8 mouse cellular contexts compared by ENCODE assay signal in genomic region chr17:29342010-29342910, GRCm38 (mm10). TPM values are rescaled to one million over a fixed set of nuclear protein-coding genes. Genes with fewer than 3 reads are reported as not detected.
A peak's percentile ranks its signal among the peaks of the same experiment; 100 is the strongest.
DNase-seq lines count a peak whose midpoint lies in the region; ATAC-seq and TF ChIP-seq lines count a peak whose summit lies in the region.

No protein-coding gene starts in this region.

- H3K79me2 ChIP-seq in myocyte (ENCODE audit: control insufficient read depth, insufficient read depth): peaks cover 40% of the 10 kb centered on the region

- H3K9me3 ChIP-seq in forebrain, embryonic 11.5 days (ENCODE audit: control insufficient read depth, low read length): no peaks in the 10 kb centered on the region
- H3K9me3 ChIP-seq in limb, embryonic 14.5 days (ENCODE audit: control insufficient read depth, low read length): no peaks in the 10 kb centered on the region

- peaks cover 9% of the 10 kb centered on the region; the same call in 1 of the 2 replicates for H3K36me3 ChIP-seq in forebrain, embryonic 11.5 days (ENCODE audit: control insufficient read depth, insufficient read depth, low read length)
- peaks cover 48% of the 10 kb centered on the region for H3K36me3 ChIP-seq in limb, embryonic 14.5 days (ENCODE audit: control insufficient read depth, insufficient read depth, low read length)
- H3K36me3 ChIP-seq in myocyte (ENCODE audit: control insufficient read depth, insufficient read depth): peaks cover 25% of the 10 kb centered on the region

- peak overlapping the region; percentile 19; the same call in 1 of the 2 replicates for H3K27ac ChIP-seq in forebrain, embryonic 11.5 days (ENCODE audit: low read depth, low read length)
- H3K27ac ChIP-seq in limb, embryonic 14.5 days (replicated peaks; ENCODE audit: low read depth, low read length): peak overlapping the region; percentile 73

- no peak for ATAC-seq in forebrain, embryonic 11.5 days (replicated peaks; ENCODE audit: low FRiP score)
- ATAC-seq in limb, embryonic 14.5 days (ENCODE audit: low FRiP score, low read depth): peak; percentile 69

- intact Hi-C loops in heart, postnatal 36 days (cut with DNase I): no loop called here

- no peak overlapping the region; the same call in 1 of the 2 replicates for H3K9ac ChIP-seq in forebrain, embryonic 11.5 days (ENCODE audit: low read length)
- peak overlapping the region; percentile 38 for H3K9ac ChIP-seq in limb, embryonic 14.5 days (ENCODE audit: low read depth, low read length, severe bottlenecking)

- H3K4me2 ChIP-seq in forebrain, embryonic 11.5 days (ENCODE audit: low read depth, low read length, severe bottlenecking): no peak overlapping the region
- H3K4me2 ChIP-seq in limb, embryonic 14.5 days (replicated peaks; ENCODE audit: low read depth, low read length, severe bottlenecking): peak overlapping the region; percentile 22
- peak overlapping the region; percentile 84 for H3K4me2 ChIP-seq in myocyte (ENCODE audit: low read depth)

- no peaks in the 10 kb centered on the region for H3K27me3 ChIP-seq in forebrain, embryonic 11.5 days (ENCODE audit: control insufficient read depth, insufficient read depth, low read length)
- no peaks in the 10 kb centered on the region for H3K27me3 ChIP-seq in limb, embryonic 14.5 days (ENCODE audit: control insufficient read depth, insufficient read depth, low read length)
- H3K27me3 ChIP-seq in myocyte (ENCODE audit: control insufficient read depth, insufficient read depth, insufficient read length): no peaks in the 10 kb centered on the region

- peaks cover 11% of the 10 kb centered on the region for H3K4me1 ChIP-seq in forebrain, embryonic 11.5 days (replicated peaks; ENCODE audit: control insufficient read depth, insufficient read depth, low read length)
- peaks cover 37% of the 10 kb centered on the region for H3K4me1 ChIP-seq in limb, embryonic 14.5 days (ENCODE audit: control insufficient read depth, insufficient read depth, low read length)

- DNase-seq in cerebellum, adult 9-11 months: peak; percentile 33
- no peak for DNase-seq in cerebellum, adult 11-12 months
- DNase-seq in forebrain, embryonic 11.5 days (ENCODE audit: low spot score): no peak
- DNase-seq in heart, postnatal 36 days: peak; percentile 67 to 75
- DNase-seq in limb, embryonic 14.5 days (ENCODE audit: low spot score): peak; percentile 69
- DNase-seq in layer of hippocampus, postnatal 14 days (ENCODE audit: low spot score in 2 of 2): no peak
- no peak for DNase-seq in layer of hippocampus, postnatal 25 days (ENCODE audit: extremely low spot score in 1 of 2, low spot score in 1 of 2)

- no peak for TF ChIP-seq POLR2A in limb, embryonic 14.5 days (IDR thresholded peaks at IDR 0.05; ENCODE audit: borderline replicate concordance, extremely low read depth, insufficient read depth, insufficient read length)
- TF ChIP-seq POLR2A in myocyte (IDR thresholded peaks at IDR 0.05; ENCODE audit: insufficient read length, low read depth): peak; percentile 36

- H3K4me3 ChIP-seq in forebrain, embryonic 11.5 days (ENCODE audit: low read depth, low read length): no peak overlapping the region
- no peak overlapping the region for H3K4me3 ChIP-seq in limb, embryonic 14.5 days (replicated peaks; ENCODE audit: low read length)
- H3K4me3 ChIP-seq in myocyte: no peak overlapping the region

- no peak overlapping the region for H3ac ChIP-seq in myocyte (ENCODE audit: control insufficient read depth, insufficient read length)

- 56% methylated on average over 13 of the region's 13 CpGs for WGBS in forebrain, embryonic 11.5 days
- WGBS in limb, embryonic 14.5 days: 34% methylated on average over 13 of the region's 13 CpGs

TF ChIP-seq in myocyte, 11 proteins besides CTCF, POLR2A, EP300 and RAD21:
- TF ChIP-seq TCF12 (IDR thresholded peaks at IDR 0.05; ENCODE audit: insufficient read depth, poor library complexity, severe bottlenecking) (peak; percentile 83), MYOG (IDR thresholded peaks at IDR 0.05; ENCODE audit: control insufficient read depth in 1 of 3, insufficient read depth in 1 of 3, insufficient read length in 2 of 3, low read depth in 2 of 3) (peak; percentile 51 to 90 (median 53)), E2F4 (IDR thresholded peaks at IDR 0.05; ENCODE audit: insufficient read depth) (no peak), USF1 (IDR thresholded peaks at IDR 0.05; ENCODE audit: low read depth) (no peak), MYOD1 (IDR thresholded peaks at IDR 0.05; ENCODE audit: control insufficient read depth in 1 of 3, insufficient read length in 2 of 3, low read depth in 2 of 3) (peak; percentile 33 to 90 (median 84)), TCF3 (IDR thresholded peaks at IDR 0.05; ENCODE audit: insufficient read length, low read depth) (peak; percentile 71), REST (IDR thresholded peaks at IDR 0.05; ENCODE audit: insufficient read depth, insufficient read length) (no peak), POLR2AphosphoS2 (IDR thresholded peaks at IDR 0.05; ENCODE audit: insufficient read length, low read depth) (peak; percentile 80), CEBPB (IDR thresholded peaks at IDR 0.05; ENCODE audit: insufficient read depth, poor library complexity, severe bottlenecking) (no peak)

RNA-seq across cellular contexts. Expression of gene Mtch1, which starts 5.5 kb away (rescaled TPM):
- 332 and 420 TPM in 2 replicates for polyA plus RNA-seq in forebrain, embryonic 11.5 days (2014; fragmentation: Nextera tagmentation; extraction: Ambion mirVana)
- 100 to 1,000 TPM; 201 to 211 TPM for total RNA-seq in heart, postnatal 36 days (2021)
- polyA plus RNA-seq in limb, embryonic 14.5 days (2012; rRNA removed): 469 and 541 TPM in 2 replicates
- polyA plus RNA-seq in limb, embryonic 14.5 days (2014; fragmentation: Nextera tagmentation; extraction: Ambion mirVana): 420 and 443 TPM in 2 replicates
- 741 TPM for polyA plus RNA-seq in myocyte (2012; fragmentation: generic; extraction: Trizol)
- total RNA-seq in layer of hippocampus, postnatal 14 days (2021): 100 to 1,000 TPM; 525 to 527 TPM
- total RNA-seq in layer of hippocampus, postnatal 25 days (2021): 100 to 1,000 TPM; 556 to 630 TPM

RNA-seq across cellular contexts. Expression of gene Fgd2, which starts 18.5 kb away (rescaled TPM):
- polyA plus RNA-seq in forebrain, embryonic 11.5 days (2014; fragmentation: Nextera tagmentation; extraction: Ambion mirVana): 2.4 TPM in 2 replicates
- total RNA-seq in heart, postnatal 36 days (2021): 1 to 10 TPM; 3.5 to 4.5 TPM
- 9.4 and 10.8 TPM in 2 replicates for polyA plus RNA-seq in limb, embryonic 14.5 days (2012; rRNA removed)
- 6.2 and 8.4 TPM in 2 replicates for polyA plus RNA-seq in limb, embryonic 14.5 days (2014; fragmentation: Nextera tagmentation; extraction: Ambion mirVana)
- 0.54 TPM for polyA plus RNA-seq in myocyte (2012; fragmentation: generic; extraction: Trizol)
- total RNA-seq in layer of hippocampus, postnatal 14 days (2021): 1 to 10 TPM; 5.6 to 9.0 TPM
- total RNA-seq in layer of hippocampus, postnatal 25 days (2021): 1 to 10 TPM; 5.6 to 8.2 TPM

RNA-seq across cellular contexts. Expression of gene Pi16, which starts 24.8 kb away (rescaled TPM):
- 0.59 and 0.72 TPM in 2 replicates for polyA plus RNA-seq in forebrain, embryonic 11.5 days (2014; fragmentation: Nextera tagmentation; extraction: Ambion mirVana)
- 10 to 100 TPM; 35.9 to 42.4 TPM for total RNA-seq in heart, postnatal 36 days (2021)
- polyA plus RNA-seq in limb, embryonic 14.5 days (2012; rRNA removed): 2.0 and 2.6 TPM in 2 replicates
- 1.4 and 2.2 TPM in 2 replicates for polyA plus RNA-seq in limb, embryonic 14.5 days (2014; fragmentation: Nextera tagmentation; extraction: Ambion mirVana)
- 7.1 TPM for polyA plus RNA-seq in myocyte (2012; fragmentation: generic; extraction: Trizol)
- total RNA-seq in layer of hippocampus, postnatal 14 days (2021): 1 to 10 TPM; 1.6 to 1.9 TPM
- total RNA-seq in layer of hippocampus, postnatal 25 days (2021): 1 to 10 TPM in 1 of 2 experiments, under 1 TPM in 1; 0.98 to 1.5 TPM

Comparison
In these comparisons a context has a peak if more than half of its experiments do, and no peak if none do; other contexts are left out.
1. DNase-seq: peak in cerebellum, adult 9-11 months (single experiment), heart, postnatal 36 days (2 of 2) and limb, embryonic 14.5 days (single experiment); none in cerebellum, adult 11-12 months (single experiment), forebrain, embryonic 11.5 days (single experiment), layer of hippocampus, postnatal 14 days (0 of 2) and layer of hippocampus, postnatal 25 days (0 of 2).
2. RNA of gene Pi16, which starts 24.8 kb away (total RNA-seq): 35.9 to 42.4 TPM in heart, postnatal 36 days; 1.6 to 1.9 TPM in layer of hippocampus, postnatal 14 days and 0.98 to 1.5 TPM in layer of hippocampus, postnatal 25 days; every median in the first group is over 10 times any median in the second.